Mouse (Mus musculus): ENCODE measurements at regions not wholly inside any gene's neighbourhood (a gene's known extent, or its start where the extent isn't known, plus 50 kb on each side); places are given as distances from the start of the nearest gene placed in this dataset.

DNA sequence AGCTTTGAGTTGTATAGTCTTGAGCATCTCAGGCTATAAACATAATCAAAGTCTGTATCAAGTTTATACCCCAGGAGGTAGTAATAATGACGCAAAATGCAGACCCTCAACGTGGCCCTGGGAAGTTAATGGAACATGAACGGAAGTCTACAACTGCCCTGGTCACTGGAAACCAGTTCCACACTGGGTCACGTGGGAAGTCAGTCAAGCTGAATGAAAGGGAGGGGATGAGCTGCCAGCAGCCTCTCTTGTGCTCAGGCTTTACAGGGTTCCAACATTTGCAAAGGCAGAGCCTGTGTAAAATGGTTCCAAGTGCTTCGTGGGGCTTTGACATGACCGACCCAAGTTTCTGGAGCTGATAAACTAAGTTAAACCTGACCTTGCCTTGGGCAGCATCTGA lies 229.4 kb downstream of the Lnpk start:
- DNase-seq: no peak

DNA sequence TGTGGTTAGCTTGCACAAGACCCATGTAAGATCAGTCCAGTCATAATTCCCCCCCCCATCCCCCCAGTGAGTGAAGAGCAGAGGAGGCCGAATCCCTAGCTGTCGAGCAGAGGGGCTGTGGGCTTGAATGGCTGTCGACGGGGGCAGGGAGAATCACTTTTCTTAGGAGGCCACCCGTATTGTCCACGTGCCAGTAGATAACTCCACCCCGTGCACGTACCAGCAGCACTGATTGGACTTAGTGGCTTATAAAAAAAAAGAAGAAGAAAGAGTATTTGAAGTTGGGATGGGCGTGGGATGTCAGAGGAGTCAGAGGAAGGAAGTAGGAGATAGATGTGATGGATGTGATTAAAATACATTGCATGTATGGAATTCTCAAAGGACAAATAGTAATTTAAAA lies 272.9 kb downstream of the Lnpk start:
- DNase-seq: no peak

GRCm38 (mm10) chr2:74300885-74301451 lies 278.3 kb downstream of the Lnpk start:
- no peak for DNase-seq

- peak; percentile 51 to 82 for DNase-seq
These were observed 278.9 kb downstream of the Lnpk start for GRCm38 (mm10) chr2:74300366-74300791.

- no peak for DNase-seq
These were observed 286.6 kb downstream of the Lnpk start for GRCm38 (mm10) chr2:74292641-74293040.

DNA sequence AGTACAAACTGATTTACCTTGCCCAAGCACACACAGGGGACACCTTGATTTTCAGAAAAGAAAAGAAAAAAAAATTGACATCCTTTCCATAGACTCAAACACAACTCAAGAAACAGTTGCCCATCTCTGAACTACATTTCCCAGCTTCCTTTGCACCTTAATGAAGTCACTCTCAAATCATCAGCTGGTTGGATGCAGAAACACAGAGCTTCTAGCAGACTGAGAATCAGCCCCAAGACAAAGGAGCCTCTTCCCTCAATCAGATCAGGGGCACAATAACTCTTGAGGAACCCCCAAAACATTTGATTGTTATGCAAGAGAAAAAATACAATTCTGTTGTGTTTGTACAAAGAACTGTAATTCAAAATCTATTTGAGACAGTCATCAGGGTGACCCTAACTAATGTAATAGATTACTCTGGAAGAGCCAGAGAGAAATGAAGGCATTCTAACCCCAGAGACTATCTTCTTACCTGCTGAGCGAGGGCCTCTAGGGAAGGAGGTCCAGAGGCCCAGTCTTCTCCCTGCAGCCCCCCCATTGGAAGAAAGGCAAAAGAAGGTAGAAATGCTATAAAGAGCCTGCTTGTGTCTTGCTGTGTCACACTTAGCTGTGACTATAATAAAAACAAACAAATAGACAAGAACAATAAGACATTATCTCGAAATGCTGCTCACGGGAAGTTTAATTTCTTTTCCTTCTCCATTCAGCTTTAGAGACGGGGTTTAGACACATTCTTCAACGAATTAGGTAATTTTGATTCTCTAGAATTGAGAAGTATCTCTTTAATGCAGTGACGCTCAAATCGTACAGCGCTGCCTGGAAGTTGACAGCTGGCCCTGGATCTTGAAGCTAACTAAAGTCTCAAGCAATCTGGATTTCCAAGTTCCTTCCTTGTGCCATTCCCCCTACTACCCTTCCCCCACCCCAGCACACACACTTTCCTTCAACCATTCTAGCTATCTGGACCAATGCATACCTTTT lies 287.5 kb downstream of the Lnpk start:
- DNase-seq: no peak

DNA sequence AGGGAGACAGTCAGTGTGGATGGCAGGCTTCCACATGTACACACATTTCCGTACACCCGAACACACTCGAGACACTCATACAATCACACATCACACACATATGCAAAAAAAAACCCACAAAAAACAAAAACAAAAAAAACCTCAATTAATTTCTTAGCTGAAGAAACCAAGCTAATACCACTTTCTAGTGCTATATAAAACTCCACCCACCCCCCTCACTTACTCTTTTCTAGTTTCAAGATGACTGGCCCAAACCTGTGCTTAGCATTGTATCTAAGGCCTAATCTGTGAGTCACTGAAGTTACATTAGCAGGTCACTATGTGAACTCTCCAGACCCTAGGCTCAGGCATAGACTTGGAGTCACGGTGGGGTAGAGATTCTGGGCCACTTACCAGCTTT lies 293.6 kb downstream of the Lnpk start:
- DNase-seq: no peak

DNA sequence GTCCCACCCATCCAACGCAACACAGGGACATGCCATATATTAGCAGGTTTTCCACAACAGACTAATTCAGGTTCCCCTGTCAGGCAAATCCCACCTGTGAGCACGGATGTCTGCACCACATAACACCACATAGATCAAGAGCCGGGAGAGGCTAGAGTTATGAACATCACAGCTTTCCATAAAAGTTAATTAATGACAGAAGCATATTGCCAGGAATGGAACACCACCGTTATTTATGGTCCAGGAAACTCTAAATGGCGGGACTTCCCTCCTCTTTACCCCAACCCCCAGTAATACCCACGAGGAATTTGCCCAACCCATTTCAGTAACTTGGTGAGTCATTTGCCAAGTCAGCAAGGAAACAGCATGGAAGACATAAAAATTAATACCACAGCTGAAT lies 314.3 kb downstream of the Lnpk start:
- no peak for DNase-seq

DNA sequence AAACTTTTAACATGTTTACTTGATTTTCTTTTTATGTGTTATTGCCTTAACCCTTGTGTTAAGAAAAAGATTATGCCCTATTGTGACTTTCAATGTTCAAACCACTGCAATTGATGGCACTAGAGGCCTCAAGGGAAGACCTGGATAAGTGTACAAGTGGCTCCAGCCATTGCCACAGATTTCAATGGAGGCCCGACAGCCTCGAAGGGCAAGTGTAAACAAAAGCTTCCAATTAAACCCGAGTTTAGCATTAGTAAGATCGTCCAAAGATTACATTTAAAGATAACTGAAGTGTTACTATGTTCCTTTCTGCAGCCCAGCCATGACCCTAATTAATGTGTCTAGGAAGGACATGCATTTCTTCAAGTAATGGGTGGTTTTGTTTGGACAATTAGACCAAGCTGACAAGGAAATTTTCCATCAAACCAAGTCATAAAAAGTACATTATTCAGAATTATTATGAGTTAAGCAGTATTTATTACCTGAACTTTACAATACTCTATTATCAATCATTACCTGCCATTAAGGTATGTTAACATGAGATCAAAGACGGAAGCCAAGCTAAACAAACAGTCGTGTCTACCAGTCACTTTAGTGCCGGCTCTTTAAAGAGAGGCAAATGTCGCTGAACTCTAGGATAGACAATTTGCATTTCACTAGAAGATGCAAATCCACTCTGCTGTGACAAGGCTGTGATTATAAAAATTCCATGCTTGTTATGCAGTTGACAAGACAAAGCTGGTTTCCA lies 322.0 kb downstream of the Lnpk start:
- no peak for DNase-seq

GRCm38 (mm10) chr2:74247521-74247920 lies 331.7 kb downstream of the Lnpk start:
- DNase-seq: peak; percentile 14 to 48

- DNase-seq: no peak
These were observed 332.6 kb downstream of the Lnpk start for GRCm38 (mm10) chr2:74246631-74247030.

GRCm38 (mm10) chr2:74244203-74244602 lies 333.1 kb upstream of the Atp5g3 start:
- no peak for DNase-seq

GRCm38 (mm10) chr2:74243801-74244200 lies 332.7 kb upstream of the Atp5g3 start:
- DNase-seq: no peak

DNA sequence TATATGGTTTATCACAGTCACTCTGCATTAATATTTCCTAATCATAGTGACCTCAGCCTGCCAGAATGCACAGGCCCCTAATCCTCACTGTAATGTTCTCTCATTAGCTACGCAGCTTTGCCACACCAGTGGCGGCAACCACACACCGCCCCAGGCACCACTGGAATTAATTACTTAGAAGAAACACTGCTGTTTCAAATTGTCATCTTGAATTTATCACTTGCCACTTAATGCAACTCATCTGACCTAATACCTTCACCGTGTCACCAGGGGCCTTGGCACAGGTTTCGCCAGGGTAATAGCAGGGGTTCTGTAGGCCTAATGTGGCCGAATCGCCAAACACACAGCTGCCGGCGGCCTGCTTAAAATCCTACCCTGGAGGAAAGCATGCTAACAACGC lies 328.5 kb upstream of the Atp5g3 start:
- DNase-seq: no peak

GRCm38 (mm10) chr2:74217437-74217836 lies 306.3 kb upstream of the Atp5g3 start:
- DNase-seq: no peak

DNA sequence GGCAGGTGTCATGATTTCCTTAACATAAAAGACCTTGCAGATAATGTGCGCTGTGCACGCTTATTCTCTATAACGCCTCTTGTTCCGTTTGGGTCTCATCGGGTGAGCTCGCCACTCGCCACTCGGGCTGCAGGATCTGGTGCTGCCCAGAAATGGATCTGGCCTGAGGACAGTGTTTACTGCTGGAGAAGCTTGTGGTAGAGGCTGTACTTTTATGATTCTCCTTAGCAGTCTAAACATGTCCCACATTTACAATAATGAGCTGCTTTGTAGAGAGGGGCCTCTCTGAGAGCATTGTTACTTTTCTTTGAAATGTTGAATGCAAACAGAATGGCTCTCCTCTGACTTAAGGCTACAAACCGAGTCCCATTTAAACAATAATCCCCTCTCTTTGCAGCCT lies 299.1 kb upstream of the Atp5g3 start:
- no peak for DNase-seq

GRCm38 (mm10) chr2:74209421-74209917 lies 298.3 kb upstream of the Atp5g3 start:
- DNase-seq: no peak

DNA sequence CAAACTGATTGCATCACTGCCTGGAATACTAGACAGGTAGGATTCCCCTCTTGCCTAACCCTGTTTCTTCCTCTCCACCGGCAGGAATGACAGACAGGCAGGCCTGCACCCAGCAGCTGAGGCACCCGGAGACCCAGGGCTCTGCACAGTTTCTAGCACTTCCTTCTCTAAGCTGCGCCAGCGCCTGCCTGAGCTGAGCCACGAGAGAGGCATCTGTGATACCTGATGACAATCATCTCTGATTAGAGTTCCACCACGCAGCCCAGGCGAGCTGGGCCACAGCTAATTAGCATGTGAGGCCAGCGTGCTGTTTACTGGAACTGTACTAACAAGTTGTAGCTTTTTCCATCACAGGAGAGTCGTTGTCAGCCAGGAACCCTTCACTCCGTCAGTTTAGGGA lies 296.3 kb upstream of the Atp5g3 start:
- no peak for DNase-seq

GRCm38 (mm10) chr2:74202776-74203175 lies 291.6 kb upstream of the Atp5g3 start:
- peak in 1 of 2 experiments; percentile 7 for DNase-seq

GRCm38 (mm10) chr2:74201608-74202323 lies 290.6 kb upstream of the Atp5g3 start:
- no peak for DNase-seq

GRCm38 (mm10) chr2:74199550-74199949 lies 288.4 kb upstream of the Atp5g3 start:
- no peak for DNase-seq

DNA sequence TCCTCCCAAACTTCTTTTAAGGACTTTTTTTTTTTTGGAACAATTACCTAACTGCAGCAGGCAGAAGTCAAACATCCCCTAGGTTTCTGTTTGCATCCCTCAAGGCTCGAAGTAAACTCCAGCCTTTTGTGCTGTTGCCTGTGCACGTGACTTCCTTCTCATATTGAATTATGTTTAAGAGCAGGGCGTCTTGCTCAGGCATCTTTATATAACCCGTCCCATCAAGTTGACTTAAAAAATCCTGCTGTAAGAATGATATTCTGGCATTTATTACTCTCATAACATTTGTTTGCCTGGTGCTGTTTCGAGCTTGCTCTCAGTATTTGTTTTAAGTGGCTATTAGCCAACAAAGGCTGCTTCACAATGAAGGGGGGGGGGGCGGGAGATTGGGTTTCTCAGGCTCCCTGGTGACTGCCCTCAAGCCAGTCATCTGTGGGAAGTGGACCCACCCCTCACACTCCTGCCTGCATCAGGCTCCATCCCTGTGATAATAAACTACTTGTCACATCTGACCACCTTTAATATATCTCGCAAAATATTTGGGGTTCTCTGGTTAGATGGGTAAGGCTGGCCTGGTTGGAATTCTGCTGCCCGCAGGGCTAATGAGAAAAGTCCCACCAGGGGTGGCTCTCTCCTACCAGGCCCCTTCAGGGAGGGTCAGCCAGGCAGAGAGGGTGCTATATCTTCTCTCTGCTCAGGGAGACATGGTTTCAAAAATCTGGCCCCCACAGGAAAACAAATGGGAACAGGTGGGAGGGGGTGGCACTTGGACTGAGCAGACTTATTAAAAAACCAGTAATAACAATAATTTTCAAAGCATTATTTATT lies 277.1 kb upstream of the Atp5g3 start:
- DNase-seq: no peak

Measured in kidney, postnatal 36 days (tissue).